Mouse (Mus musculus) midbrain, postnatal 0 days (tissue): ENCODE results near the gene Ppm1f. TPM values are rescaled to one million over a fixed set of nuclear protein-coding genes. Genes with fewer than 3 reads are reported as not detected.

Experiments used
- ATAC-seq: fragments of 200-750 bp; cut with Nextera tagmentation; 2 replicates; pipeline ENCODE4 v1.8.0; 2017; ENCODE audit warnings: moderate number of reproducible peaks, mild to moderate bottlenecking, moderate TSS enrichment, moderate library complexity; ENCODE audit not compliant: low FRiP score
- DNase-seq: peaks from one replicate; pipeline ENCODE4 v3.0.0-alpha.2; 2015; ENCODE audit warnings: low spot score
- H3K27ac ChIP-seq: fragments of 300-500 bp; sonication (generic); 2 replicates; pipeline ENCODE4 v1.5.1; 2014; ENCODE audit warnings: low read depth, mild to moderate bottlenecking, low read length, mixed read lengths
- H3K27me3 ChIP-seq: fragments of 300-500 bp; sonication (generic); 2 replicates; pipeline ENCODE4 v1.6.1; 2014; ENCODE audit warnings: low read length, control low read depth, mixed read lengths; ENCODE audit not compliant: insufficient read depth
- H3K36me3 ChIP-seq: fragments of 300-500 bp; sonication (generic); 2 replicates; pipeline ENCODE4 v1.6.1; 2014; ENCODE audit warnings: low read length, control low read depth, mixed read lengths; ENCODE audit not compliant: insufficient read depth
- H3K4me1 ChIP-seq: fragments of 300-500 bp; sonication (generic); 2 replicates; pipeline ENCODE4 v1.6.1; 2014; ENCODE audit warnings: mild to moderate bottlenecking, control low read depth, antibody characterized with exemption, low read length, mixed read lengths; ENCODE audit not compliant: insufficient read depth
- H3K4me2 ChIP-seq: fragments of 300-500 bp; sonication (generic); 2 replicates; pipeline ENCODE4 v1.6.1; 2014; ENCODE audit warnings: low read depth, mild to moderate bottlenecking, low read length, mixed read lengths; ENCODE audit not compliant: poor library complexity, severe bottlenecking
- H3K4me3 ChIP-seq: fragments of 300-500 bp; sonication (generic); 2 replicates; pipeline ENCODE4 v1.5.1; 2014; ENCODE audit warnings: low read depth, mild to moderate bottlenecking, low read length, moderate library complexity
- H3K9ac ChIP-seq: fragments of 300-500 bp; sonication (generic); replicated peaks from 2 replicates; pipeline ENCODE4 v1.6.1; 2014; ENCODE audit warnings: mild to moderate bottlenecking, low read length, moderate library complexity, mixed read lengths; ENCODE audit not compliant: poor library complexity, severe bottlenecking
- H3K9me3 ChIP-seq: fragments of 300-500 bp; sonication (generic); 2 replicates; pipeline ENCODE4 v1.6.1; 2016; ENCODE audit warnings: low read length, control low read depth
- CTCF ChIP-seq: IDR thresholded peaks from 2 replicates; pipeline ENCODE4 v1.5.1; 2016; ENCODE audit warnings: antibody characterized with exemption, mild to moderate bottlenecking
- WGBS: fragments of 180-500 bp; shearing (Covaris S2); extraction: QIAGEN DNeasy Blood & Tissue Kit; methylation state at CpG from one replicate; pipeline ENCODE4 v1.1.7; 2014; 5-methylcytosine and 5-hydroxymethylcytosine counted together
- polyA plus RNA-seq: library from polyadenylated mRNA; unstranded; fragments of >200 nt; fragmentation: Nextera tagmentation; extraction: Ambion mirVana; gene quantifications from 2 replicates; pipeline ENCODE4 v1.2.1, GENCODE M21; 2015
- total RNA-seq: library from RNA; depleted of rRNA; stranded (reverse); fragments of >200 nt; gene quantifications from 2 replicates; pipeline ENCODE4 v1.2.3, GENCODE M21; 2014; rRNA removed

Ppm1f gene
- total and polyA plus RNA-seq, 2 experiments from 2014 or later, result 12.4 to 33.0 TPM

DNA sequence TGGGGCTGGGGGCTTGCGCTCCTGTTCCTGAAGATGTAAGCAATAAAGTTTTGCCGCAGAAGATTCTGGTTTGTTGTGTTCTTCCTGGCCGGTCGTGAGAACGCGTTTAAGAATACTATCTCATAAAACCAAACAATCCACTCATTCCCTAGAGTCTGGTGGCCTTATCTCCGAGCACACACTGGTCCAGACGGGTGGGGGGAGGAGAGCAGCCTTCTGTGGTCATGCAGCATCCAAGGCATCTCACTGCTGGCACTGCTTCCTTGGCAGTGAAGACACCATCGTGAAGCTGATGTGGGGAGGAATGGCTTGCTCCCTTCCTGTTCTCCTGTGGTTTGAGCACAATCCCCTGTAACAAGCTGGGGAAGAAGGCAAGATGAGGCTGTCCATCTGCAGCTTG, 43.3 kb downstream of the Ppm1f start:
- no peaks in the 10 kb centered on the region for H3K36me3 ChIP-seq
- no peak for TF ChIP-seq CTCF
- H3K27ac ChIP-seq, result no peak overlapping the region
- H3K27me3 ChIP-seq, result no peaks in the 10 kb centered on the region
- 96% methylated on average over 9 of the region's 9 CpGs for WGBS
- no peak overlapping the region for H3K4me3 ChIP-seq
- H3K9ac ChIP-seq, result no peak overlapping the region
- H3K4me1 ChIP-seq, result no peaks in the 10 kb centered on the region
- ATAC-seq (no peak), DNase-seq (no peak)
- H3K9me3 ChIP-seq, result no peaks in the 10 kb centered on the region
- no peak overlapping the region for H3K4me2 ChIP-seq

DNA sequence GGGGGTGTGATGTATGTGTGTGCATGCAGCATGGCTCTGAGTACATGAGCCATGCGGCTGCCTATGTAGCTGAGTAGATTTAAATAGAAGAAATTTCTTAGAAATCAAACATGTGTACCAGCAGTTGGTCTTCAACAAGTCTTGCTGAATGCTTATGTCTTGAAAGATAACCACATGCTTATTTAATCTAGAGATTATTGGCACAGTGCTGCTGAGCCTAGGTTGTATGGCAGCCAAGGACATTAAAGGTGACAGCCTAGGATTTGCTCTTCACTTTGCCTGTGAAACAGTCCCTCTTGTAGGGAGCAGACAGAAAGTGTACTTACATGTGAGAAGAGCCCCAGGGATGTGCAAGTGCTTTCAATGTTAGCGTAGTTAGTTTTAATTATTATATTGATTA, 44.8 kb downstream of the Ppm1f start:
- no peak overlapping the region for H3K27ac ChIP-seq
- H3K36me3 ChIP-seq, result no peaks in the 10 kb centered on the region
- H3K4me3 ChIP-seq, result no peak overlapping the region
- DNase-seq (no peak), ATAC-seq (no peak)
- no peaks in the 10 kb centered on the region for H3K9me3 ChIP-seq
- no peak overlapping the region for H3K4me2 ChIP-seq
- no peaks in the 10 kb centered on the region for H3K27me3 ChIP-seq
- H3K4me1 ChIP-seq, result no peaks in the 10 kb centered on the region
- H3K9ac ChIP-seq, result no peak overlapping the region
- TF ChIP-seq CTCF, result no peak
- WGBS, result 88% methylated on average over 2 of the region's 2 CpGs

DNA sequence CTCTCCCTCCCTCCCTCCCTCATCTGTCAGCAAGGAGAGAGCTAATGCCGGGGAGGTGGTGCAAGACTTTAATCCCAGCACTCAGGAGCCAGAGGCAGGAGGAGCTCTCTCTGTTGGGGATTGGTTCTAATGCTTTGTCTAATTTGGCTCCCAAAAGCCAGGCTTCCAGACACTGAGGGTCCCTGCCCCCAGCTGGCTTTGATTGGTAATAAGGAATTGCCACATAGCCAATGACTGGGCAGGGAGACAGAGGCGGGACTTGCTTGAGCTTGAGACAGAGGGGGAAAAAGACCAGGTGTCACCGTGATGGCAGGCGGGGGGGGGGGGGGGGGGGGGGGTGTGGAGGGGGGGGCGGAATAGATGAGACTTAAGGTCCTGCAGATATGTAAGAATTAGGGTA, 62.3 kb downstream of the Ppm1f start:
- Histone ChIP-seq H3K4me1 (no peaks in the 10 kb centered on the region), H3K27ac (no peak overlapping the region), H3K9ac (no peak overlapping the region), H3K4me3 (no peak overlapping the region), H3K4me2 (no peak overlapping the region), H3K27me3 (no peaks in the 10 kb centered on the region), H3K9me3 (no peaks in the 10 kb centered on the region), H3K36me3 (no peaks in the 10 kb centered on the region)
- ATAC-seq (no peak), DNase-seq (peak; percentile 19)
- no peak for TF ChIP-seq CTCF
- WGBS, result 17% methylated on average over 1 of the region's 5 CpGs

DNA sequence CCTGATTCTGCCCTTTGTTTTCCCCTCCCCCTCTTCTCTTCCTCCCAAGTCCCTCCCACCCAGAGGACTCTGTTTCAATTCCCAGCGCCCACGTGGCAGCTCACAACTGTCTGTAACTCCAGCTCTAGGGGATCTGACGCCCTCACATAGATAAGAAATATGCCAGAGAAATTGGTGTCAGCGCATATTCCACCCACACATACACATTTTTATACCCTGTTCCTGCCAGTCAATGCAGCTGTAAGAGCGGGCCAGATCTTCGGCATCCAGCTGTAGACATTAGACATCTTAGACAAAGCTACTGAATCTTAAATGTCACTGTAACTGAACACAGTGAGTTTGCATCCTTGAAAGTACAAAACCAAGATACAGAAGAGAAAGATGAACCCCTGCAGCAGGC, 63.6 kb downstream of the Ppm1f start:
- H3K9ac ChIP-seq, result no peak overlapping the region
- no peaks in the 10 kb centered on the region for H3K27me3 ChIP-seq
- WGBS, result 89% methylated on average over 6 of the region's 6 CpGs
- H3K4me1 ChIP-seq, result no peaks in the 10 kb centered on the region
- DNase-seq (no peak), ATAC-seq (no peak)
- no peak overlapping the region for H3K27ac ChIP-seq
- TF ChIP-seq CTCF, result no peak
- no peaks in the 10 kb centered on the region for H3K36me3 ChIP-seq
- no peaks in the 10 kb centered on the region for H3K9me3 ChIP-seq
- H3K4me3 ChIP-seq, result no peak overlapping the region
- no peak overlapping the region for H3K4me2 ChIP-seq

DNA sequence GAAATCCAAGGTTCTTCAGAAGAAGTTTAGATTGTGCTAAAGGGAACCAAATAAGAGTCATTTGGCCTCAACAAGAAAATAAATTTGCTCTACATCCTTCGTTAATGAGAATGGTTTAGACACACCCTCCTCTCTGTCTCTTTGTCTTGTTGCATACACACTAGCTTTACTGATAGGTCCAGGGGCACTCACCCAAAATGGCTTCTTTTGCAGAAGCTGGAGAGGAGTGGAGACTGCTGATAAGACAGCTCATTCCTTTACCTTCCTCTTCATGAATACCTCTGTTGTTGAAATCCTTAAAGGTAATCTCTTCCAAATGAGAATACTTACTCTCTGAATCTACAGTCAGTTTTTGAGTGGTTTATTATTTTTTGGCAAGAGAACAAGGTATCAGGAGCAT, 68.9 kb downstream of the Ppm1f start:
- no peak overlapping the region for H3K27ac ChIP-seq
- ATAC-seq (no peak), DNase-seq (no peak)
- WGBS, result 66% methylated on average over 1 of the region's 1 CpGs
- TF ChIP-seq CTCF, result no peak
- no peak overlapping the region for H3K4me3 ChIP-seq
- no peak overlapping the region for H3K9ac ChIP-seq
- no peaks in the 10 kb centered on the region for H3K27me3 ChIP-seq
- no peaks in the 10 kb centered on the region for H3K36me3 ChIP-seq
- H3K4me2 ChIP-seq, result no peak overlapping the region
- no peaks in the 10 kb centered on the region for H3K4me1 ChIP-seq
- H3K9me3 ChIP-seq, result no peaks in the 10 kb centered on the region

DNA sequence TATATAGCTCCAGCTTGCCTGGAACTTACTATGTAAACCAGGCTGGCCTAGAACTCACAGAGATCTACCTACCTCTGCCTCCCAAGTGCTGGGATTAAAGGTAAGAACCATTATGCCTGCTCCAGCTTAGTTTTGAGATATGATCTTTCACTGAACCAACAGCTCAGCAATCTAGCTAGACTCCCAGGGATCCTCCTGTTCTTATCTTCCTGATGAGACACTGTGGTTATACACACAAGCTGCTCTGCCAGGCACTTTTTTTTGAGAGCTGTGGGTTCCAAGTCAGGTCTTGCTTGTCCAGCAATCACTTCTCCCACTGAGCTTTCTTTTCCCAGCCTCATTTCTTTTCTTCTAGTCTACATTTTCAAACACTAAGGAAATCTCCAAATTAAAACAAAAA, 70.0 kb downstream of the Ppm1f start:
- H3K27ac ChIP-seq, result no peak overlapping the region
- H3K9me3 ChIP-seq, result no peaks in the 10 kb centered on the region
- no peak overlapping the region for H3K4me3 ChIP-seq
- H3K9ac ChIP-seq, result no peak overlapping the region
- H3K4me1 ChIP-seq, result no peaks in the 10 kb centered on the region
- no peak for TF ChIP-seq CTCF
- ATAC-seq (no peak), DNase-seq (no peak)
- no peaks in the 10 kb centered on the region for H3K36me3 ChIP-seq
- H3K27me3 ChIP-seq, result no peaks in the 10 kb centered on the region
- no peak overlapping the region for H3K4me2 ChIP-seq

Other genes with a start within 250 kb of the Ppm1f start
- gene Olfr19, start 220.1 kb upstream of the Ppm1f start, total RNA-seq, result not detected in 2 replicates
- 0.10 TPM in 1 of 2 replicates, not detected in the other for gene Olfr19, start 220.1 kb upstream of the Ppm1f start, polyA plus RNA-seq
- gene Spag6l, start 67.0 kb upstream of the Ppm1f start, total RNA-seq, result 30.6 and 34.9 TPM in 2 replicates
- 22.2 and 23.7 TPM in 2 replicates for gene Spag6l, start 67.0 kb upstream of the Ppm1f start, polyA plus RNA-seq
- gene Igll1, start 32.5 kb upstream of the Ppm1f start, total RNA-seq, result not detected in 2 replicates
- not detected in 2 replicates for gene Igll1, start 32.5 kb upstream of the Ppm1f start, polyA plus RNA-seq
- gene Top3b, start 25.7 kb upstream of the Ppm1f start, total RNA-seq, result 60.1 and 81.0 TPM in 2 replicates
- 60.9 and 62.7 TPM in 2 replicates for gene Top3b, start 25.7 kb upstream of the Ppm1f start, polyA plus RNA-seq
- gene Vpreb1, start 25.6 kb upstream of the Ppm1f start, total RNA-seq, result not detected in 2 replicates
- gene Vpreb1, start 25.6 kb upstream of the Ppm1f start, polyA plus RNA-seq, result 0.52 TPM in 1 of 2 replicates, not detected in the other
- 210 and 229 TPM in 2 replicates for gene Mapk1, start 86.9 kb downstream of the Ppm1f start, total RNA-seq
- 165 and 179 TPM in 2 replicates for gene Mapk1, start 86.9 kb downstream of the Ppm1f start, polyA plus RNA-seq
- 63.5 and 71.0 TPM in 2 replicates for gene Ypel1, start 173.2 kb downstream of the Ppm1f start, total RNA-seq
- gene Ypel1, start 173.2 kb downstream of the Ppm1f start, polyA plus RNA-seq, result 91.9 and 100 TPM in 2 replicates
- gene Ppil2, start 214.8 kb downstream of the Ppm1f start, total RNA-seq, result 87.0 and 88.2 TPM in 2 replicates
- gene Ppil2, start 214.8 kb downstream of the Ppm1f start, polyA plus RNA-seq, result 100 and 108 TPM in 2 replicates
- 4.3 and 4.5 TPM in 2 replicates for gene 2610318N02Rik, start 228.7 kb downstream of the Ppm1f start, total RNA-seq
- 5.3 and 5.9 TPM in 2 replicates for gene 2610318N02Rik, start 228.7 kb downstream of the Ppm1f start, polyA plus RNA-seq
- gene Sdf2l1, start 235.9 kb downstream of the Ppm1f start, total RNA-seq, result 8.3 and 18.6 TPM in 2 replicates
- gene Sdf2l1, start 235.9 kb downstream of the Ppm1f start, polyA plus RNA-seq, result 11.5 and 11.8 TPM in 2 replicates
- gene Ydjc, start 248.2 kb downstream of the Ppm1f start, total RNA-seq, result 60.2 and 60.3 TPM in 2 replicates
- 48.9 and 51.8 TPM in 2 replicates for gene Ydjc, start 248.2 kb downstream of the Ppm1f start, polyA plus RNA-seq